Mouse (Mus musculus): ENCODE results near the gene Tyms.
"Not testable (repeated sequence)": the region's sequence is repeated elsewhere in the genome, so short reads cannot be mapped to it uniquely, and the experiment has no call there.

Gene Tyms

GRCm38 (mm10) chr5:30103340-30103739 is 29.9 kb upstream of the Tyms start:
- no peak for DNase-seq (ENCODE audit: low spot score)

- no peak for DNase-seq (ENCODE audit: low spot score)
These were observed 24.8 kb upstream of the Tyms start for GRCm38 (mm10) chr5:30098260-30098659.

- DNase-seq (ENCODE audit: low spot score) = no peak
These were observed 22.3 kb upstream of the Tyms start for GRCm38 (mm10) chr5:30095731-30096130.

GRCm38 (mm10) chr5:30094399-30094798 is 21.0 kb upstream of the Tyms start:
- DNase-seq (ENCODE audit: low spot score) = no peak

- DNase-seq (ENCODE audit: low spot score) = no peak
These were observed 19.3 kb upstream of the Tyms start for GRCm38 (mm10) chr5:30092701-30093100.

- no peak for DNase-seq (ENCODE audit: low spot score)
These were observed 1.0 kb downstream of the Tyms start for GRCm38 (mm10) chr5:30072377-30072776.

- DNase-seq (ENCODE audit: low spot score) = no peak
These were observed 1.7 kb downstream of the Tyms start for GRCm38 (mm10) chr5:30071677-30072076.

GRCm38 (mm10) chr5:30067726-30068125 is 5.7 kb downstream of the Tyms start:
- no peak for DNase-seq (ENCODE audit: low spot score)

GRCm38 (mm10) chr5:30059607-30060006 is 13.8 kb downstream of the Tyms start:
- DNase-seq (ENCODE audit: low spot score) = not testable (repeated sequence)

- no peak for DNase-seq (ENCODE audit: low spot score)
These were observed 15.1 kb downstream of the Tyms start for GRCm38 (mm10) chr5:30058216-30058731.

GRCm38 (mm10) chr5:30039841-30040240 is 33.6 kb downstream of the Tyms start:
- not testable (repeated sequence) for DNase-seq (ENCODE audit: low spot score)

- not testable (repeated sequence) for DNase-seq (ENCODE audit: low spot score)
These were observed 34.1 kb downstream of the Tyms start for GRCm38 (mm10) chr5:30039324-30039723.

GRCm38 (mm10) chr5:30037111-30037510 is 36.3 kb downstream of the Tyms start:
- DNase-seq (ENCODE audit: low spot score) = not testable (repeated sequence)

- not testable (repeated sequence) for DNase-seq (ENCODE audit: low spot score)
These were observed 37.6 kb downstream of the Tyms start for GRCm38 (mm10) chr5:30035862-30036261.

- peak; percentile 57 for DNase-seq (ENCODE audit: low spot score)
These were observed 58.8 kb downstream of the Tyms start for GRCm38 (mm10) chr5:30014580-30014979.

GRCm38 (mm10) chr5:30012726-30013503 is 60.5 kb downstream of the Tyms start, which contains the start of gene Il6:
Gene Il6 (plus strand): TSS chr5:30013114.
- DNase-seq (ENCODE audit: low spot score) = peak; percentile 86
